Mouse (Mus musculus): Measurements from ENCODE around the gene Tmem160. TPM values are rescaled to one million over a fixed set of nuclear protein-coding genes. Genes with fewer than 3 reads are reported as not detected.
A peak's percentile ranks its signal among the peaks of the same experiment; 100 is the strongest.

Tmem160 gene
- total and polyA plus RNA-seq, 2 experiments, result 32.0 to 114 TPM

GRCm38 (mm10) chr7:16453118-16453711, 636 bp downstream of the Tmem160 start:
- H3K4me3 ChIP-seq (ENCODE audit: insufficient read depth, low read depth, low read length), result peak overlapping the region; percentile 83
- no peak for TF ChIP-seq POLR2A (IDR thresholded peaks at IDR 0.05; ENCODE audit: extremely low read depth, insufficient read depth, low read length)
- no peak for TF ChIP-seq CTCF (IDR thresholded peaks at IDR 0.05; ENCODE audit: low read depth, low read length)
- H3K9ac ChIP-seq (ENCODE audit: low read depth, low read length), result peak overlapping the region; percentile 77
- peaks cover 2% of the 10 kb centered on the region; the same call in 1 of the 2 replicates for H3K4me1 ChIP-seq (ENCODE audit: control insufficient read depth, insufficient read depth, low read length)
- H3K27ac ChIP-seq (replicated peaks; ENCODE audit: insufficient read depth, low read depth, low read length), result no peak overlapping the region
- no peaks in the 10 kb centered on the region for H3K27me3 ChIP-seq (ENCODE audit: control insufficient read depth, insufficient read depth, low read length)
- no peaks in the 10 kb centered on the region for H3K79me2 ChIP-seq (ENCODE audit: control insufficient read depth, insufficient read depth, low read length)
- WGBS, result 1% methylated on average over 23 of the region's 23 CpGs
- DNase-seq (ENCODE audit: extremely low read depth, low read depth, low spot score), result peak; percentile 42
- H3K36me3 ChIP-seq (ENCODE audit: control insufficient read depth, insufficient read depth, low read length), result no peaks in the 10 kb centered on the region

GRCm38 (mm10) chr7:16455016-16455415, 2.4 kb downstream of the Tmem160 start:
- H3K27me3 ChIP-seq (ENCODE audit: control insufficient read depth, insufficient read depth, low read length), result no peaks in the 10 kb centered on the region
- no peak overlapping the region for H3K4me3 ChIP-seq (ENCODE audit: insufficient read depth, low read depth, low read length)
- TF ChIP-seq CTCF (IDR thresholded peaks at IDR 0.05; ENCODE audit: low read depth, low read length) (no peak), POLR2A (IDR thresholded peaks at IDR 0.05; ENCODE audit: extremely low read depth, insufficient read depth, low read length) (no peak)
- H3K79me2 ChIP-seq (ENCODE audit: control insufficient read depth, insufficient read depth, low read length), result no peaks in the 10 kb centered on the region
- peaks cover 2% of the 10 kb centered on the region; the same call in 1 of the 2 replicates for H3K4me1 ChIP-seq (ENCODE audit: control insufficient read depth, insufficient read depth, low read length)
- H3K9ac ChIP-seq (ENCODE audit: low read depth, low read length), result no peak overlapping the region
- no peak overlapping the region for H3K27ac ChIP-seq (replicated peaks; ENCODE audit: insufficient read depth, low read depth, low read length)
- DNase-seq (ENCODE audit: extremely low read depth, low read depth, low spot score), result no peak
- 96% methylated on average over 14 of the region's 14 CpGs for WGBS
- H3K36me3 ChIP-seq (ENCODE audit: control insufficient read depth, insufficient read depth, low read length), result no peaks in the 10 kb centered on the region

- H3K9ac ChIP-seq (ENCODE audit: low read depth, low read length), result no peak overlapping the region
- no peak for TF ChIP-seq POLR2A (IDR thresholded peaks at IDR 0.05; ENCODE audit: extremely low read depth, insufficient read depth, low read length)
- TF ChIP-seq CTCF (IDR thresholded peaks at IDR 0.05; ENCODE audit: low read depth, low read length), result no peak
Measured at GRCm38 (mm10) chr7:16456289-16456688, 3.7 kb downstream of the Tmem160 start.

GRCm38 (mm10) chr7:16460566-16460965, 8.0 kb downstream of the Tmem160 start:
- Histone ChIP-seq H3K4me3 (ENCODE audit: insufficient read depth, low read depth, low read length) (no peak overlapping the region), H3K9ac (ENCODE audit: low read depth, low read length) (no peak overlapping the region), H3K27ac (replicated peaks; ENCODE audit: insufficient read depth, low read depth, low read length) (no peak overlapping the region), H3K36me3 (ENCODE audit: control insufficient read depth, insufficient read depth, low read length) (no peaks in the 10 kb centered on the region), H3K27me3 (ENCODE audit: control insufficient read depth, insufficient read depth, low read length) (no peaks in the 10 kb centered on the region), H3K79me2 (ENCODE audit: control insufficient read depth, insufficient read depth, low read length) (no peaks in the 10 kb centered on the region), H3K4me1 (ENCODE audit: control insufficient read depth, insufficient read depth, low read length) (no peaks in the 10 kb centered on the region)
- no peak for DNase-seq (ENCODE audit: extremely low read depth, low read depth, low spot score)
- WGBS, result 51% methylated on average over 13 of the region's 13 CpGs
- TF ChIP-seq POLR2A (IDR thresholded peaks at IDR 0.05; ENCODE audit: extremely low read depth, insufficient read depth, low read length) (no peak), CTCF (IDR thresholded peaks at IDR 0.05; ENCODE audit: low read depth, low read length) (no peak)

More at GRCm38 (mm10) chr7:16456289-16456688, 3.7 kb downstream of the Tmem160 start:
- Histone ChIP-seq H3K27ac (replicated peaks; ENCODE audit: insufficient read depth, low read depth, low read length) (no peak overlapping the region), H3K4me1 (ENCODE audit: control insufficient read depth, insufficient read depth, low read length) (peaks cover 2% of the 10 kb centered on the region; the same call in 1 of the 2 replicates), H3K36me3 (ENCODE audit: control insufficient read depth, insufficient read depth, low read length) (no peaks in the 10 kb centered on the region), H3K79me2 (ENCODE audit: control insufficient read depth, insufficient read depth, low read length) (no peaks in the 10 kb centered on the region), H3K27me3 (ENCODE audit: control insufficient read depth, insufficient read depth, low read length) (no peaks in the 10 kb centered on the region), H3K4me3 (ENCODE audit: insufficient read depth, low read depth, low read length) (no peak overlapping the region)
- WGBS, result 84% methylated on average over 5 of the region's 5 CpGs
- DNase-seq (ENCODE audit: extremely low read depth, low read depth, low spot score), result no peak

GRCm38 (mm10) chr7:16461151-16461550, 8.6 kb downstream of the Tmem160 start:
- Histone ChIP-seq H3K4me1 (ENCODE audit: control insufficient read depth, insufficient read depth, low read length) (no peaks in the 10 kb centered on the region), H3K4me3 (ENCODE audit: insufficient read depth, low read depth, low read length) (no peak overlapping the region), H3K27ac (replicated peaks; ENCODE audit: insufficient read depth, low read depth, low read length) (no peak overlapping the region), H3K36me3 (ENCODE audit: control insufficient read depth, insufficient read depth, low read length) (no peaks in the 10 kb centered on the region), H3K79me2 (ENCODE audit: control insufficient read depth, insufficient read depth, low read length) (no peaks in the 10 kb centered on the region), H3K9ac (ENCODE audit: low read depth, low read length) (no peak overlapping the region), H3K27me3 (ENCODE audit: control insufficient read depth, insufficient read depth, low read length) (no peaks in the 10 kb centered on the region)
- WGBS, result 60% methylated on average over 6 of the region's 6 CpGs
- no peak for DNase-seq (ENCODE audit: extremely low read depth, low read depth, low spot score)
- TF ChIP-seq CTCF (IDR thresholded peaks at IDR 0.05; ENCODE audit: low read depth, low read length) (no peak), POLR2A (IDR thresholded peaks at IDR 0.05; ENCODE audit: extremely low read depth, insufficient read depth, low read length) (no peak)

- H3K9ac ChIP-seq (ENCODE audit: low read depth, low read length), result no peak overlapping the region
- WGBS, result 79% methylated on average over 6 of the region's 6 CpGs
- no peak for DNase-seq (ENCODE audit: extremely low read depth, low read depth, low spot score)
- no peaks in the 10 kb centered on the region for H3K36me3 ChIP-seq (ENCODE audit: control insufficient read depth, insufficient read depth, low read length)
- no peak overlapping the region for H3K27ac ChIP-seq (replicated peaks; ENCODE audit: insufficient read depth, low read depth, low read length)
- H3K79me2 ChIP-seq (ENCODE audit: control insufficient read depth, insufficient read depth, low read length), result no peaks in the 10 kb centered on the region
- TF ChIP-seq POLR2A (IDR thresholded peaks at IDR 0.05; ENCODE audit: extremely low read depth, insufficient read depth, low read length) (no peak), CTCF (IDR thresholded peaks at IDR 0.05; ENCODE audit: low read depth, low read length) (no peak)
- no peaks in the 10 kb centered on the region for H3K27me3 ChIP-seq (ENCODE audit: control insufficient read depth, insufficient read depth, low read length)
- no peaks in the 10 kb centered on the region for H3K4me1 ChIP-seq (ENCODE audit: control insufficient read depth, insufficient read depth, low read length)
- no peak overlapping the region for H3K4me3 ChIP-seq (ENCODE audit: insufficient read depth, low read depth, low read length)
Measured at GRCm38 (mm10) chr7:16461705-16462104, 9.1 kb downstream of the Tmem160 start.

All from liver, adult 2 months (tissue).